Mouse (Mus musculus): ENCODE measurements at regions not wholly inside any gene's neighbourhood (a gene's known extent, or its start where the extent isn't known, plus 50 kb on each side); places are given as distances from the start of the nearest gene placed in this dataset.

GRCm38 (mm10) chr1:42257801-42258593 is 437.6 kb upstream of the Pou3f3 start:
- no peak for TF ChIP-seq CTCF (IDR thresholded peaks at IDR 0.05)
- TF ChIP-seq EP300 (IDR thresholded peaks at IDR 0.05; ENCODE audit: insufficient read depth, low read depth, low read length), result no peak

All from heart, adult 2 months (tissue).